Mouse (Mus musculus): ENCODE results near the gene Zfp2. TPM values are rescaled to one million over a fixed set of nuclear protein-coding genes. Genes with fewer than 3 reads are reported as not detected.
A peak's percentile ranks its signal among the peaks of the same experiment; 100 is the strongest.

The Zfp2 gene
- polyA plus RNA-seq, 1 experiment from 2014 or later: 3.3 TPM

DNA sequence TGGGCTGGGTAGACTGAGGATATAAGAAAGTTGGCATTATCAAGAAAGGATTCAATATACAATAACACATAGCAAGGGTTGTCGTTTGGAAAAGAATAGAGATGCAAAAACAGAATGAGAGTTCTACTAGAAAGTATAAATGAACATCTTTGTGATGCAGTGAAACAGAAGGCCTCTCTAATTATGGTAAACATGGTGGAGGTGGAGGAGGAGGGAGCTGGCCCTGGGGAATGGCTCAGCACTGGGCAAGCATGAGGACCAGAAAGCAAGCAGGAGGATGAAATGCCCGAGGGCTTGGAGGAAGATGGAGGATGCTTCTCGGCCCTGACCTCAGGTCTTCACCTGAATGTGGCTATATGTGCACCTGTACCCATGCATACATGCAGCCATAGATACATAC, 1.5 kb downstream of the Zfp2 start:
- Histone ChIP-seq H3K27me3 (replicated peaks; ENCODE audit: insufficient read depth, low read length) (no peaks in the 10 kb centered on the region), H3K36me3 (ENCODE audit: insufficient read depth, low read length) (no peaks in the 10 kb centered on the region; the same call in 1 of the 2 replicates), H3K9me3 (ENCODE audit: low read length) (no peaks in the 10 kb centered on the region), H3K9ac (replicated peaks; ENCODE audit: low read depth) (no peak overlapping the region), H3K27ac (ENCODE audit: low read length) (no peak overlapping the region), H3K4me2 (replicated peaks; ENCODE audit: low read depth, low read length) (no peak overlapping the region), H3K4me3 (ENCODE audit: low read depth, low read length) (no peak overlapping the region), H3K4me1 (ENCODE audit: insufficient read depth, low read depth, low read length) (no peaks in the 10 kb centered on the region)
- ATAC-seq (no peak), DNase-seq (ENCODE audit: low spot score) (no peak)
- WGBS: 87% methylated on average over 3 of the region's 3 CpGs
- no peak for TF ChIP-seq EP300 (IDR thresholded peaks at IDR 0.05)
- no peak for TF ChIP-seq CTCF (IDR thresholded peaks at IDR 0.05)

DNA sequence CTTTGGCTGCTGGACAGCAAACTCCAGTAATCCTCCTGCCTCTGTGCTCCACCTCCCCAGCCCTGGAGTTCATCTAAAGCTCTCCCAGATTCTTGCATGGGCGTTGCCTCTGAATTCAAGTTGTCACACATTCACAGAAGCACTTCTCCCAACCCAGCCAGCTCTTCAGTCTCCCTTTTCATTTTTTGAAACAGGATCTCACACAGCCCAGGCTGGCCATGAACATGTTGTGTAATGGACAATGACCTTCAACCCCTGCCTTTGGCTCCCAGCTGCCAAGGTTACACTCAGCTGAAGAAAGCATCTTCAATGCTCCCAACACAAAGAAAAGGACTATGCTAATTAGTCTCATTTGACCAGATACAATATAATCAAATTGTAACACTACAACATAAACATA, 2.7 kb downstream of the Zfp2 start:
- Histone ChIP-seq H3K36me3 (ENCODE audit: insufficient read depth, low read length) (no peaks in the 10 kb centered on the region; the same call in none of the 2 replicates), H3K4me2 (replicated peaks; ENCODE audit: low read depth, low read length) (no peak overlapping the region), H3K9ac (replicated peaks; ENCODE audit: low read depth) (no peak overlapping the region), H3K9me3 (ENCODE audit: low read length) (no peaks in the 10 kb centered on the region), H3K4me1 (ENCODE audit: insufficient read depth, low read depth, low read length) (no peaks in the 10 kb centered on the region), H3K27me3 (replicated peaks; ENCODE audit: insufficient read depth, low read length) (no peaks in the 10 kb centered on the region), H3K27ac (ENCODE audit: low read length) (no peak overlapping the region), H3K4me3 (ENCODE audit: low read depth, low read length) (no peak overlapping the region)
- WGBS: 95% methylated on average over 1 of the region's 1 CpGs
- ATAC-seq (no peak), DNase-seq (ENCODE audit: low spot score) (no peak)
- TF ChIP-seq EP300 (IDR thresholded peaks at IDR 0.05) (no peak), CTCF (IDR thresholded peaks at IDR 0.05) (no peak)

GRCm38 (mm10) chr11:50908136-50908535, 7.8 kb downstream of the Zfp2 start:
- DNase-seq (ENCODE audit: low spot score) (no peak), ATAC-seq (no peak)
- WGBS: 94% methylated on average over 5 of the region's 5 CpGs
- no peak overlapping the region for H3K4me2 ChIP-seq (replicated peaks; ENCODE audit: low read depth, low read length)
- H3K4me1 ChIP-seq (ENCODE audit: insufficient read depth, low read depth, low read length): no peaks in the 10 kb centered on the region
- H3K9me3 ChIP-seq (ENCODE audit: low read length): no peaks in the 10 kb centered on the region
- no peak for TF ChIP-seq EP300 (IDR thresholded peaks at IDR 0.05)
- no peak for TF ChIP-seq CTCF (IDR thresholded peaks at IDR 0.05)
- peaks cover 10% of the 10 kb centered on the region for H3K36me3 ChIP-seq (ENCODE audit: insufficient read depth, low read length)
- H3K4me3 ChIP-seq (ENCODE audit: low read depth, low read length): no peak overlapping the region
- H3K27me3 ChIP-seq (replicated peaks; ENCODE audit: insufficient read depth, low read length): no peaks in the 10 kb centered on the region
- H3K9ac ChIP-seq (replicated peaks; ENCODE audit: low read depth): no peak overlapping the region
- no peak overlapping the region for H3K27ac ChIP-seq (ENCODE audit: low read length)

- 66% methylated on average over 1 of the region's 1 CpGs for WGBS
- TF ChIP-seq EP300 (IDR thresholded peaks at IDR 0.05) (no peak), CTCF (IDR thresholded peaks at IDR 0.05) (no peak)
- Histone ChIP-seq H3K27me3 (replicated peaks; ENCODE audit: insufficient read depth, low read length) (no peaks in the 10 kb centered on the region), H3K9me3 (ENCODE audit: low read length) (peaks cover 32% of the 10 kb centered on the region), H3K9ac (replicated peaks; ENCODE audit: low read depth) (no peak overlapping the region), H3K4me2 (replicated peaks; ENCODE audit: low read depth, low read length) (no peak overlapping the region), H3K4me3 (ENCODE audit: low read depth, low read length) (no peak overlapping the region), H3K27ac (ENCODE audit: low read length) (no peak overlapping the region), H3K4me1 (ENCODE audit: insufficient read depth, low read depth, low read length) (no peaks in the 10 kb centered on the region), H3K36me3 (ENCODE audit: insufficient read depth, low read length) (peaks cover 8% of the 10 kb centered on the region; the same call in 1 of the 2 replicates)
- DNase-seq (ENCODE audit: low spot score) (no peak), ATAC-seq (no peak)
These were observed 18.6 kb downstream of the Zfp2 start for GRCm38 (mm10) chr11:50897359-50897758.

- no peak overlapping the region for H3K27ac ChIP-seq (ENCODE audit: low read length)
- H3K9ac ChIP-seq (replicated peaks; ENCODE audit: low read depth): no peak overlapping the region
- no peak overlapping the region for H3K4me2 ChIP-seq (replicated peaks; ENCODE audit: low read depth, low read length)
- H3K4me3 ChIP-seq (ENCODE audit: low read depth, low read length): no peak overlapping the region
- 46% methylated on average over 2 of the region's 2 CpGs for WGBS
- H3K4me1 ChIP-seq (ENCODE audit: insufficient read depth, low read depth, low read length): no peaks in the 10 kb centered on the region
- no peaks in the 10 kb centered on the region for H3K27me3 ChIP-seq (replicated peaks; ENCODE audit: insufficient read depth, low read length)
- no peak for ATAC-seq
- no peaks in the 10 kb centered on the region for H3K36me3 ChIP-seq (ENCODE audit: insufficient read depth, low read length)
- TF ChIP-seq EP300 (IDR thresholded peaks at IDR 0.05) (no peak), CTCF (IDR thresholded peaks at IDR 0.05) (no peak)
- 0 out of 2 replicates have a peak, but pooled peaks cover 4% of the 10 kb centered on the region for H3K9me3 ChIP-seq (ENCODE audit: low read length)
- no peak for DNase-seq (ENCODE audit: low spot score)
These were observed 23.5 kb downstream of the Zfp2 start for GRCm38 (mm10) chr11:50892441-50892840.

GRCm38 (mm10) chr11:50887390-50888128, 28.4 kb downstream of the Zfp2 start, which contains the start of gene Zfp454:
Gene Zfp454 (minus strand): TSS chr11:50887651.
- TF ChIP-seq EP300 (IDR thresholded peaks at IDR 0.05): no peak
- no peak for TF ChIP-seq CTCF (IDR thresholded peaks at IDR 0.05)
- peak; percentile 95 for ATAC-seq
- 6% methylated on average over 26 of the region's 26 CpGs for WGBS
- Histone ChIP-seq H3K4me2 (replicated peaks; ENCODE audit: low read depth, low read length) (peak within 1 kb of the TSS; percentile 75), H3K9me3 (ENCODE audit: low read length) (no peaks in the 10 kb centered on the region), H3K27ac (ENCODE audit: low read length) (no peak within 1 kb of the TSS), H3K4me1 (ENCODE audit: insufficient read depth, low read depth, low read length) (no peaks in the 10 kb centered on the region), H3K36me3 (ENCODE audit: insufficient read depth, low read length) (no peaks in the 10 kb centered on the region), H3K4me3 (ENCODE audit: low read depth, low read length) (peak within 1 kb of the TSS; percentile 37), H3K9ac (replicated peaks; ENCODE audit: low read depth) (0 out of 2 replicates have a peak within 1 kb of the TSS, but pooled peaks have one; percentile 23), H3K27me3 (replicated peaks; ENCODE audit: insufficient read depth, low read length) (no peaks in the 10 kb centered on the region)
- DNase-seq (ENCODE audit: low spot score): peak; percentile 93
